Mouse (Mus musculus) myocyte (in vitro differentiated cells): ENCODE measurements around the gene Cpa4. TPM values are rescaled to one million over a fixed set of nuclear protein-coding genes. Genes with fewer than 3 reads are reported as not detected.

Source experiments
- H3K27me3 ChIP-seq: one replicate; pipeline ENCODE4 v1.6.1; 2011; ENCODE audit not compliant: control insufficient read depth, insufficient read depth, insufficient read length
- H3K36me3 ChIP-seq: one replicate; pipeline ENCODE4 v1.6.1; 2011; ENCODE audit not compliant: control insufficient read depth, insufficient read depth
- H3K4me2 ChIP-seq: one replicate; pipeline ENCODE4 v1.6.1; 2011; ENCODE audit warnings: low read depth, control low read depth
- H3K4me3 ChIP-seq: one replicate; pipeline ENCODE4 v1.5.1; 2011; ENCODE audit warnings: mild to moderate bottlenecking, control low read depth, moderate library complexity
- H3K79me2 ChIP-seq: one replicate; pipeline ENCODE4 v1.6.1; 2011; ENCODE audit not compliant: control insufficient read depth, insufficient read depth
- H3ac ChIP-seq: one replicate; pipeline ENCODE4 v1.6.1; 2011; ENCODE audit not compliant: control insufficient read depth, insufficient read length
- CEBPB ChIP-seq: IDR thresholded peaks from 2 replicates; pipeline ENCODE4 v1.6.1; 2011; ENCODE audit warnings: mild to moderate bottlenecking, moderate library complexity; ENCODE audit not compliant: poor library complexity, insufficient read depth, severe bottlenecking
- E2F4 ChIP-seq: IDR thresholded peaks from one replicate; pipeline ENCODE4 v1.6.1; 2011; ENCODE audit warnings: mild to moderate bottlenecking, control low read depth, moderate library complexity; ENCODE audit not compliant: insufficient read depth
- MAX ChIP-seq: IDR thresholded peaks from one replicate; pipeline ENCODE4 v1.6.1; 2011; ENCODE audit warnings: low read depth, mild to moderate bottlenecking, control low read depth
- MYOD1 ChIP-seq, 3 experiments: IDR thresholded peaks; one replicate each; pipeline ENCODE4 v1.6.1; 2011; ENCODE audit warnings: control low read depth in 2 of 3, low read depth in 2 of 3, mild to moderate bottlenecking in 2 of 3, moderate library complexity in 1 of 3; ENCODE audit not compliant: insufficient read length in 2 of 3, control insufficient read depth in 1 of 3
- MYOG ChIP-seq, 3 experiments: IDR thresholded peaks; one replicate each; pipeline ENCODE4 v1.6.1; 2011; ENCODE audit warnings: control low read depth in 2 of 3, low read depth in 2 of 3, mild to moderate bottlenecking in 2 of 3; ENCODE audit not compliant: insufficient read length in 2 of 3, control insufficient read depth in 1 of 3, insufficient read depth in 1 of 3
- POLR2A ChIP-seq: IDR thresholded peaks from one replicate; pipeline ENCODE4 v1.6.1; 2011; ENCODE audit warnings: low read depth, mild to moderate bottlenecking, control low read depth, moderate library complexity; ENCODE audit not compliant: insufficient read length
- POLR2AphosphoS2 ChIP-seq: IDR thresholded peaks from one replicate; pipeline ENCODE4 v1.6.1; 2011; ENCODE audit warnings: low read depth, control low read depth; ENCODE audit not compliant: insufficient read length
- REST ChIP-seq: IDR thresholded peaks from one replicate; pipeline ENCODE4 v1.6.1; 2011; ENCODE audit warnings: mild to moderate bottlenecking, control low read depth, moderate library complexity; ENCODE audit not compliant: insufficient read depth, insufficient read length
- SRF ChIP-seq: IDR thresholded peaks from one replicate; pipeline ENCODE4 v1.6.1; 2011; ENCODE audit warnings: low read depth; ENCODE audit not compliant: control insufficient read depth, insufficient read length
- TCF12 ChIP-seq: IDR thresholded peaks from one replicate; pipeline ENCODE4 v1.6.1; 2011; ENCODE audit warnings: mild to moderate bottlenecking, control low read depth; ENCODE audit not compliant: poor library complexity, insufficient read depth, severe bottlenecking
- TCF3 ChIP-seq: IDR thresholded peaks from one replicate; pipeline ENCODE4 v1.6.1; 2011; ENCODE audit warnings: low read depth, control low read depth; ENCODE audit not compliant: insufficient read length
- USF1 ChIP-seq: IDR thresholded peaks from one replicate; pipeline ENCODE4 v1.6.1; 2011; ENCODE audit warnings: low read depth, mild to moderate bottlenecking, control low read depth, moderate library complexity
- polyA plus RNA-seq: library from polyadenylated mRNA; unstranded; fragments of >200 nt; fragmentation: generic; extraction: Trizol; gene quantifications from one replicate; pipeline ENCODE4 v1.2.1, GENCODE M21; 2012; ENCODE audit warnings: missing spikeins

The Cpa4 gene
- polyA plus RNA-seq, 1 experiment, result 0.01 TPM

- Histone ChIP-seq H3K4me3 (no peak overlapping the region), H3ac (no peak overlapping the region), H3K4me2 (no peak overlapping the region), H3K27me3 (no peaks in the 10 kb centered on the region), H3K79me2 (no peaks in the 10 kb centered on the region), H3K36me3 (no peaks in the 10 kb centered on the region)
- no peak for TF ChIP-seq TCF3
- TF ChIP-seq MYOD1 (IDR thresholded peaks at IDR 0.05; ENCODE audit: control insufficient read depth in 1 of 3, insufficient read length in 2 of 3, low read depth in 2 of 3), result no peak
- TF ChIP-seq MYOG (IDR thresholded peaks at IDR 0.05; ENCODE audit: control insufficient read depth in 1 of 3, insufficient read depth in 1 of 3, insufficient read length in 2 of 3, low read depth in 2 of 3), result no peak
- TF ChIP-seq USF1, result no peak
- no peak for TF ChIP-seq POLR2AphosphoS2
- no peak for TF ChIP-seq TCF12
- TF ChIP-seq MAX, result no peak
- TF ChIP-seq E2F4, result no peak
- no peak for TF ChIP-seq POLR2A
- TF ChIP-seq CEBPB, result no peak
- TF ChIP-seq REST, result no peak
- TF ChIP-seq SRF, result no peak
Measured at GRCm38 (mm10) chr6:30563575-30563974, 4.6 kb upstream of the Cpa4 start.

GRCm38 (mm10) chr6:30564051-30564450 lies 4.1 kb upstream of the Cpa4 start:
- TF ChIP-seq POLR2AphosphoS2, result no peak
- TF ChIP-seq USF1, result no peak
- TF ChIP-seq SRF, result no peak
- no peak for TF ChIP-seq CEBPB
- TF ChIP-seq E2F4, result no peak
- no peak for TF ChIP-seq TCF12
- no peak for TF ChIP-seq MYOG (IDR thresholded peaks at IDR 0.05; ENCODE audit: control insufficient read depth in 1 of 3, insufficient read depth in 1 of 3, insufficient read length in 2 of 3, low read depth in 2 of 3)
- no peak for TF ChIP-seq POLR2A
- TF ChIP-seq MYOD1 (IDR thresholded peaks at IDR 0.05; ENCODE audit: control insufficient read depth in 1 of 3, insufficient read length in 2 of 3, low read depth in 2 of 3), result no peak
- TF ChIP-seq TCF3, result no peak
- no peak for TF ChIP-seq REST
- TF ChIP-seq MAX, result no peak
- Histone ChIP-seq H3K36me3 (no peaks in the 10 kb centered on the region), H3K4me2 (no peak overlapping the region)

DNA sequence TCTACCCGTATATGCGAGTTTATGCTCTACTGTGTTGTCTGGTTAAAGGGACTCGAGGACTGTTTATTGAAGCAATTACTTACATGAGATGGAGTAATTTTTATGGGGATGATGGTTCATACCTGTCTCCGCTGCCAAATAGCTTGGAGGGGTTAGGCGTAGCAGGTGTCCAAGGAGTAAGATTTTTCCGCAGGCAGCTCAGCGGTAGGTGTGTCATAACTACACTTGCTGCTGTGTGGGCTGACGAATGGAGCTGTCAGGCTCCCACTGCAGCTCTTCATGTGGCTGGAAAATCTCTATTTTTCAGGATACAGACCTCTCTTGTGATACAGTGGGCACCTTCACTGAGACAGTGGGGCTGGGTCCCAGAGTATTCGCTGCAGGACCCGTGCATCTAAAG lies 1.2 kb downstream of the Cpa4 start:
- H3K27me3 ChIP-seq, result no peaks in the 10 kb centered on the region
- H3K36me3 ChIP-seq, result no peaks in the 10 kb centered on the region
- H3K4me2 ChIP-seq, result no peak overlapping the region
- H3K79me2 ChIP-seq, result no peaks in the 10 kb centered on the region
- TF ChIP-seq CEBPB (no peak), E2F4 (no peak), USF1 (no peak), MYOD1 (IDR thresholded peaks at IDR 0.05; ENCODE audit: control insufficient read depth in 1 of 3, insufficient read length in 2 of 3, low read depth in 2 of 3) (no peak), POLR2A (no peak), REST (no peak), MYOG (IDR thresholded peaks at IDR 0.05; ENCODE audit: control insufficient read depth in 1 of 3, insufficient read depth in 1 of 3, insufficient read length in 2 of 3, low read depth in 2 of 3) (no peak), SRF (no peak), POLR2AphosphoS2 (no peak), TCF3 (no peak), MAX (no peak), TCF12 (no peak)
- no peak overlapping the region for H3ac ChIP-seq
- no peak overlapping the region for H3K4me3 ChIP-seq

More at GRCm38 (mm10) chr6:30564051-30564450, 4.1 kb upstream of the Cpa4 start:
- H3K27me3 ChIP-seq, result no peaks in the 10 kb centered on the region
- H3K4me3 ChIP-seq, result no peak overlapping the region
- H3ac ChIP-seq, result no peak overlapping the region
- no peaks in the 10 kb centered on the region for H3K79me2 ChIP-seq

- H3K4me3 ChIP-seq, result no peak overlapping the region
- TF ChIP-seq TCF3, result no peak
- no peak for TF ChIP-seq MAX
- no peak for TF ChIP-seq SRF
- no peak for TF ChIP-seq POLR2A
- TF ChIP-seq MYOD1 (IDR thresholded peaks at IDR 0.05; ENCODE audit: control insufficient read depth in 1 of 3, insufficient read length in 2 of 3, low read depth in 2 of 3), result peak in 2 of 3 experiments; percentile 20 to 24
- no peak for TF ChIP-seq USF1
Measured at GRCm38 (mm10) chr6:30570012-30570411, 1.8 kb downstream of the Cpa4 start.

More at GRCm38 (mm10) chr6:30570012-30570411, 1.8 kb downstream of the Cpa4 start:
- H3K4me2 ChIP-seq, result no peak overlapping the region
- no peaks in the 10 kb centered on the region for H3K27me3 ChIP-seq
- no peaks in the 10 kb centered on the region for H3K36me3 ChIP-seq
- H3ac ChIP-seq, result no peak overlapping the region
- no peaks in the 10 kb centered on the region for H3K79me2 ChIP-seq
